Mouse (Mus musculus) CH12.LX (cell line): ENCODE measurements around the gene Slc5a4b. TPM values are rescaled to one million over a fixed set of nuclear protein-coding genes. Genes with fewer than 3 reads are reported as not detected.

Source experiments
- DNase-seq: peaks from one replicate; pipeline ENCODE4 v3.0.0-alpha.2; 2013; ENCODE audit errors: extremely low read depth
- H3K27ac ChIP-seq: 2 replicates; pipeline ENCODE4 v1.5.1; 2012; ENCODE audit warnings: low read depth, mild to moderate bottlenecking, control low read depth, moderate library complexity; ENCODE audit not compliant: insufficient read depth
- H3K27me3 ChIP-seq: replicated peaks from 2 replicates; pipeline ENCODE3; 2012; ENCODE audit warnings: inconsistent platforms
- H3K36me3 ChIP-seq, 2 experiments: replicated peaks in 1 of 2; 2 replicates each; pipeline versions ENCODE3 to v1.6.1; 2012; ENCODE audit warnings: inconsistent platforms in 1 of 2, low read length in 1 of 2, mild to moderate bottlenecking in 1 of 2, mixed read lengths in 1 of 2, moderate library complexity in 1 of 2; ENCODE audit not compliant: control insufficient read depth in 1 of 2, insufficient read depth in 1 of 2
- H3K4me1 ChIP-seq, 2 experiments: 2 replicates each; pipeline ENCODE4 v1.6.1; 2012; ENCODE audit warnings: inconsistent platforms in 1 of 2, moderate library complexity in 1 of 2; ENCODE audit not compliant: insufficient read depth in 2 of 2, control insufficient read depth in 1 of 2
- H3K4me2 ChIP-seq: 2 replicates; pipeline ENCODE4 v1.6.1; 2012; ENCODE audit warnings: low read depth, mild to moderate bottlenecking, control low read depth; ENCODE audit not compliant: poor library complexity, insufficient read depth, severe bottlenecking
- H3K4me3 ChIP-seq, 3 experiments: fragments of 150-350 bp in 1 of 3; sonication (generic) in 1 of 3; replicated peaks in 1 of 3; 2 replicates each; pipeline versions ENCODE3 to v1.5.1; 2011 to 2012; ENCODE audit warnings: low read depth in 2 of 3, low read length in 2 of 3, mild to moderate bottlenecking in 2 of 3, moderate library complexity in 2 of 3, control low read depth in 1 of 3, improper control_type of control experiment in 1 of 3, inconsistent platforms in 1 of 3, mixed read lengths in 1 of 3; ENCODE audit not compliant: poor library complexity in 1 of 3
- H3K79me2 ChIP-seq: replicated peaks from 2 replicates; pipeline ENCODE4 v1.6.1; 2012; ENCODE audit warnings: mild to moderate bottlenecking, moderate library complexity; ENCODE audit not compliant: control insufficient read depth, poor library complexity, insufficient read depth, severe bottlenecking; ENCODE audit errors: extremely low read depth
- H3K9ac ChIP-seq: 2 replicates; pipeline ENCODE4 v1.6.1; 2012; ENCODE audit warnings: low read depth, mild to moderate bottlenecking, control low read depth, moderate library complexity; ENCODE audit not compliant: insufficient read depth
- H3K9me3 ChIP-seq: replicated peaks from 2 replicates; pipeline ENCODE3; 2012; ENCODE audit warnings: low read length, inconsistent platforms, mixed read lengths
- BHLHE40 ChIP-seq: IDR thresholded peaks from 2 replicates; pipeline ENCODE4 v1.6.1; 2011; ENCODE audit warnings: mild to moderate bottlenecking, low read depth, low read length, improper control_type of control experiment
- CHD2 ChIP-seq: IDR thresholded peaks from 2 replicates; pipeline ENCODE4 v1.6.1; 2011; ENCODE audit warnings: low read length, improper control_type of control experiment
- CTCF ChIP-seq, 2 experiments: IDR thresholded peaks in 1 of 2; conservative IDR thresholded peaks in 1 of 2; 2 replicates each; pipeline ENCODE4 v1.5.1; 2011 to 2012; ENCODE audit warnings: low read depth in 2 of 2, low read length in 2 of 2, improper control_type of control experiment in 1 of 2, inconsistent platforms in 1 of 2, mild to moderate bottlenecking in 1 of 2, moderate library complexity in 1 of 2
- EP300 ChIP-seq: IDR thresholded peaks from 2 replicates; pipeline ENCODE4 v1.6.1; 2011; ENCODE audit warnings: low read length, improper control_type of control experiment
- ETS1 ChIP-seq: conservative IDR thresholded peaks from 2 replicates; pipeline ENCODE4 v1.6.1; 2012; ENCODE audit warnings: low read depth, mild to moderate bottlenecking, inconsistent platforms, low read length, improper control_type of control experiment, moderate library complexity
- IRF4 ChIP-seq: IDR thresholded peaks from 2 replicates; pipeline ENCODE4 v1.6.1; 2014; ENCODE audit warnings: low read depth, mild to moderate bottlenecking, inconsistent platforms, low read length, improper control_type of control experiment
- JUN ChIP-seq: IDR thresholded peaks from 2 replicates; pipeline ENCODE4 v1.6.1; 2011; ENCODE audit warnings: low read depth, mild to moderate bottlenecking, low read length, improper control_type of control experiment, moderate library complexity; ENCODE audit not compliant: insufficient read depth
- JUND ChIP-seq: conservative IDR thresholded peaks from 2 replicates; pipeline ENCODE4 v1.6.1; 2011; ENCODE audit warnings: low read depth, low read length, improper control_type of control experiment
- KAT2A ChIP-seq: IDR thresholded peaks from 2 replicates; pipeline ENCODE4 v1.6.1; 2012; ENCODE audit warnings: low read length, improper control_type of control experiment, inconsistent platforms; ENCODE audit not compliant: insufficient replicate concordance
- MAFK ChIP-seq: IDR thresholded peaks from 2 replicates; pipeline ENCODE4 v1.6.1; 2011; ENCODE audit warnings: low read length, improper control_type of control experiment; ENCODE audit not compliant: insufficient replicate concordance
- MAX ChIP-seq: IDR thresholded peaks from 2 replicates; pipeline ENCODE4 v1.6.1; 2011; ENCODE audit warnings: low read length, improper control_type of control experiment
- MEF2A ChIP-seq: IDR thresholded peaks from 2 replicates; pipeline ENCODE4 v1.6.1; 2014; ENCODE audit warnings: low read depth, mild to moderate bottlenecking, inconsistent platforms, low read length, improper control_type of control experiment, borderline replicate concordance
- MXI1 ChIP-seq: IDR thresholded peaks from 2 replicates; pipeline ENCODE4 v1.6.1; 2011; ENCODE audit warnings: mild to moderate bottlenecking, low read depth, low read length, improper control_type of control experiment
- MYC ChIP-seq: IDR thresholded peaks from 2 replicates; pipeline ENCODE4 v1.6.1; 2011; ENCODE audit warnings: low read depth, mild to moderate bottlenecking, improper control_type of control experiment, low read length
- NRF1 ChIP-seq: IDR thresholded peaks from 2 replicates; pipeline ENCODE4 v1.6.1; 2014; ENCODE audit warnings: low read depth, mild to moderate bottlenecking, inconsistent platforms, low read length, improper control_type of control experiment, moderate library complexity
- PAX5 ChIP-seq: IDR thresholded peaks from 2 replicates; pipeline ENCODE4 v1.6.1; 2012; ENCODE audit warnings: low read length, inconsistent platforms, mixed read lengths
- RAD21 ChIP-seq: IDR thresholded peaks from 2 replicates; pipeline ENCODE4 v1.6.1; 2011; ENCODE audit warnings: low read depth, mild to moderate bottlenecking, low read length, improper control_type of control experiment, moderate library complexity
- SIN3A ChIP-seq: IDR thresholded peaks from 2 replicates; pipeline ENCODE4 v1.6.1; 2012; ENCODE audit warnings: low read length, improper control_type of control experiment, inconsistent platforms
- TCF12 ChIP-seq: IDR thresholded peaks from 2 replicates; pipeline ENCODE4 v1.6.1; 2014; ENCODE audit warnings: low read depth, mild to moderate bottlenecking, inconsistent platforms, low read length, improper control_type of control experiment
- ZC3H11A ChIP-seq: IDR thresholded peaks from 2 replicates; pipeline ENCODE4 v1.6.1; 2012; ENCODE audit warnings: low read depth, mild to moderate bottlenecking, inconsistent platforms, low read length, improper control_type of control experiment
- ZKSCAN1 ChIP-seq: IDR thresholded peaks from 2 replicates; pipeline ENCODE4 v1.6.1; 2012; ENCODE audit warnings: low read depth, inconsistent platforms, low read length, improper control_type of control experiment, borderline replicate concordance
- ZMIZ1 ChIP-seq: IDR thresholded peaks from 2 replicates; pipeline ENCODE4 v1.6.1; 2012; ENCODE audit warnings: low read depth, mild to moderate bottlenecking, inconsistent platforms, low read length, improper control_type of control experiment
- ZNF384 ChIP-seq: IDR thresholded peaks from 2 replicates; pipeline ENCODE4 v1.6.1; 2012; ENCODE audit warnings: low read depth, low read length, improper control_type of control experiment, inconsistent platforms
- dilution Hi-C: fragments of 300-500 bp; cut with MboI; formaldehyde crosslinking; loops from 2 replicates; pipeline ENCODE4 v1.14.3; 2020; ENCODE audit warnings: low sequenced_read_pairs; ENCODE audit not compliant: extremely low pct_unique_long_range_greater_than_20kb, extremely low pct_ligation_motif_present
- in situ Hi-C: fragments of 300-500 bp; cut with MboI; formaldehyde crosslinking; loops from 3 replicates; pipeline ENCODE4 v1.14.3; 2019; ENCODE audit warnings: low sequenced_read_pairs, low pct_ligation_motif_present, low pct_unique_long_range_greater_than_20kb, mixed read lengths
- polyA plus RNA-seq: library from polyadenylated mRNA; unstranded; fragments of >175 nt; gene quantifications from 2 replicates; pipeline ENCODE4 v1.2.1, GENCODE M21; 2012; ENCODE audit warnings: low read depth; ENCODE audit not compliant: insufficient read length
- total RNA-seq, 2 experiments: library from RNA; depleted of rRNA; stranded (reverse); fragments of 300-350 nt in 1 of 2; fragments of >200 nt in 1 of 2; gene quantifications; 2 replicates each; pipeline ENCODE4 v1.2.3; 2012 to 2014

Gene Slc5a4b
- total and polyA plus RNA-seq, 3 experiments = not detected

DNA sequence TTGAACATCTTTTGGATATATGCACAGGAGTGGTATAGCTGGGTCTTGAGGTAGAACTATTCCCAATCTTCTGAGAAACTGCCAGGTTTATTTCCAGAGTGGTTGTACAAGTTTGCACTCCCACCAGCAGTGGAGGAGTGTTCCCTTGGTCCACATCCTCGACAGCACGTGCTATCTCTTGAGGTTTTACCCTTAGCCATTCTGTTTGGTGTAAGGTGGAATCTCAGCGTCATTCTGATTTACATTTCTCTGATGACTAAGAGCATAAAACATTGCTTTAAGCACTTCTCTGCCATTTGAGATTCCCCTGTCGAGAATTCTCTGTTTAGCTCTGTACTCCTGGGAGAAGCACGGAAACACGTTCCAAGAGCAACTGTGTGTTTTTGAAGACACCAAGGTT, 97.8 kb downstream of the Slc5a4b start:
- Histone ChIP-seq H3K9ac (0 out of 2 replicates have a peak overlapping the region, but pooled peaks have one; percentile 36), H3K4me3 (no peak overlapping the region), H3K79me2 (no peaks in the 10 kb centered on the region), H3K36me3 (no peaks in the 10 kb centered on the region), H3K27me3 (no peaks in the 10 kb centered on the region), H3K4me1 (peaks cover 15 to 45% of the 10 kb centered on the region in 2 experiments), H3K9me3 (peaks cover 7% of the 10 kb centered on the region), H3K4me2 (no peak overlapping the region), H3K27ac (no peak overlapping the region)
- TF ChIP-seq IRF4 (peak; percentile 30; the same call in 1 of the 2 replicates), MEF2A (peak; percentile 61; the same call in 1 of the 2 replicates), EP300 (peak; percentile 63), JUN (peak; percentile 28; the same call in 1 of the 2 replicates), ZKSCAN1 (no peak), MYC (0 out of 2 replicates have a peak, but pooled peaks have one; percentile 57), BHLHE40 (peak; percentile 94), MXI1 (no peak), MAX (peak; percentile 89), JUND (peak; percentile 67), ETS1 (peak; percentile 70), CHD2 (no peak), RAD21 (no peak), KAT2A (no peak), TCF12 (peak; percentile 37; the same call in 1 of the 2 replicates), ZMIZ1 (no peak), NRF1 (no peak)
- dilution Hi-C loops (no loop called here), in situ Hi-C loops (no loop called here)
- no peak for DNase-seq

DNA sequence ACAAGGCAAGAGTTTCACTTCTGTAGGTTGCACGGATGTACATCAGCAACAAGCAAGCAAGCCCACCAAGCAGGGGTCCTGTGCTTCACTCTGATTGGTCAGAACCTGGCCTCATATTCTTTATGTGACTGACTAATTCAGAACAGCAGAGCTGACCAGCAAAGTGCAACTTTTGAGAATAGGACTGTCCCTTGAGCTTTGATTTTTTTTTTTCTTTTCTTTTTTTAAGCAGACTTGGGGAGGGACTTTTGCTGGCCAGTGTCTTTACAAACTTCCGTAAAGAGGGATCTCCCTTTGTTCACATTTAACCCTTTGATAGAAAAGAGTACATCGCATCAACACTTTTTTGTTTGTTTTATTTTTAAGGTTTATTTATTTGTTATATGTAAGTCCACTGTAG, 100.9 kb downstream of the Slc5a4b start:
- DNase-seq = no peak
- Histone ChIP-seq H3K4me3 (no peak overlapping the region), H3K9me3 (no peaks in the 10 kb centered on the region), H3K9ac (no peak overlapping the region), H3K79me2 (no peaks in the 10 kb centered on the region), H3K4me1 (peaks cover 28 to 57% of the 10 kb centered on the region in 2 experiments), H3K4me2 (peak overlapping the region; percentile 32; the same call in 1 of the 2 replicates), H3K27me3 (no peaks in the 10 kb centered on the region), H3K27ac (peak overlapping the region; percentile 37; the same call in 1 of the 2 replicates), H3K36me3 (no peaks in the 10 kb centered on the region)
- TF ChIP-seq ZC3H11A (no peak), CTCF (conservative IDR thresholded peaks at IDR 0.05 in 1 of 2, IDR thresholded peaks at IDR 0.05 in 1 of 2; ENCODE audit: low read depth in 2 of 2, low read length in 2 of 2) (0 out of 4 replicates have a peak, but pooled peaks of 1 of the 2 experiments have one; percentile 6), PAX5 (no peak), IRF4 (peak; percentile 16; the same call in 1 of the 2 replicates), ZNF384 (peak; percentile 91), JUND (no peak), MEF2A (0 out of 2 replicates have a peak, but pooled peaks have one; percentile 3), SIN3A (no peak), MAFK (no peak)
- dilution Hi-C loops (no loop called here), in situ Hi-C loops (no loop called here)

Other genes starting within 250 kb of the Slc5a4b start
- 13.1 and 20.4 TPM in 2 replicates for gene Derl3, start 217.5 kb downstream of the Slc5a4b start, total RNA-seq (2012; rRNA removed)
- 33.9 and 36.6 TPM in 2 replicates for gene Derl3, start 217.5 kb downstream of the Slc5a4b start, total RNA-seq (2014; rRNA removed)
- 28.9 and 36.2 TPM in 2 replicates for gene Derl3, start 217.5 kb downstream of the Slc5a4b start, polyA plus RNA-seq
- gene Smarcb1, start 189.3 kb downstream of the Slc5a4b start, total RNA-seq (2012; rRNA removed) = 94.9 and 101 TPM in 2 replicates
- 76.2 and 82.3 TPM in 2 replicates for gene Smarcb1, start 189.3 kb downstream of the Slc5a4b start, total RNA-seq (2014; rRNA removed)
- 95.6 and 96.0 TPM in 2 replicates for gene Smarcb1, start 189.3 kb downstream of the Slc5a4b start, polyA plus RNA-seq
- 243 and 254 TPM in 2 replicates for gene Chchd10, start 177.8 kb downstream of the Slc5a4b start, total RNA-seq (2012; rRNA removed)
- 119 and 147 TPM in 2 replicates for gene Chchd10, start 177.8 kb downstream of the Slc5a4b start, total RNA-seq (2014; rRNA removed)
- gene Chchd10, start 177.8 kb downstream of the Slc5a4b start, polyA plus RNA-seq = 412 and 540 TPM in 2 replicates
- gene Mmp11, start 174.5 kb downstream of the Slc5a4b start, total RNA-seq (2012; rRNA removed) = 0.76 and 1.1 TPM in 2 replicates
- gene Mmp11, start 174.5 kb downstream of the Slc5a4b start, total RNA-seq (2014; rRNA removed) = not detected in 2 replicates
- gene Mmp11, start 174.5 kb downstream of the Slc5a4b start, polyA plus RNA-seq = 0.56 and 0.99 TPM in 2 replicates
- 0.21 and 0.42 TPM in 2 replicates for gene Gm867, start 170.3 kb downstream of the Slc5a4b start, total RNA-seq (2012; rRNA removed)
- not detected in 2 replicates for gene Gm867, start 170.3 kb downstream of the Slc5a4b start, total RNA-seq (2014; rRNA removed)
- gene Gm867, start 170.3 kb downstream of the Slc5a4b start, polyA plus RNA-seq = 2.6 and 3.5 TPM in 2 replicates
- gene Vpreb3, start 167.9 kb downstream of the Slc5a4b start, total RNA-seq (2012; rRNA removed) = 35.6 and 51.5 TPM in 2 replicates
- 66.3 and 90.1 TPM in 2 replicates for gene Vpreb3, start 167.9 kb downstream of the Slc5a4b start, total RNA-seq (2014; rRNA removed)
- gene Vpreb3, start 167.9 kb downstream of the Slc5a4b start, polyA plus RNA-seq = 104 and 135 TPM in 2 replicates
- gene Gm5134, start 156.4 kb downstream of the Slc5a4b start, total RNA-seq (2012; rRNA removed) = 0.84 and 1.6 TPM in 2 replicates
- gene Gm5134, start 156.4 kb downstream of the Slc5a4b start, total RNA-seq (2014; rRNA removed) = 0.40 and 0.45 TPM in 2 replicates
- gene Gm5134, start 156.4 kb downstream of the Slc5a4b start, polyA plus RNA-seq = 0.34 and 1.0 TPM in 2 replicates
- gene Zfp280b, start 78.3 kb downstream of the Slc5a4b start, total RNA-seq (2012; rRNA removed) = 24.4 and 26.6 TPM in 2 replicates
- gene Zfp280b, start 78.3 kb downstream of the Slc5a4b start, total RNA-seq (2014; rRNA removed) = 15.2 and 19.0 TPM in 2 replicates
- 30.4 and 36.6 TPM in 2 replicates for gene Zfp280b, start 78.3 kb downstream of the Slc5a4b start, polyA plus RNA-seq
- gene Slc5a4a, start 36.5 kb upstream of the Slc5a4b start, total RNA-seq (2012; rRNA removed) = 0.04 TPM in 1 of 2 replicates, not detected in the other
- not detected in 2 replicates for gene Slc5a4a, start 36.5 kb upstream of the Slc5a4b start, total RNA-seq (2014; rRNA removed)
- not detected in 2 replicates for gene Slc5a4a, start 36.5 kb upstream of the Slc5a4b start, polyA plus RNA-seq
- gene Prmt2, start 126.9 kb upstream of the Slc5a4b start, total RNA-seq (2012; rRNA removed) = 11.3 and 14.4 TPM in 2 replicates
- gene Prmt2, start 126.9 kb upstream of the Slc5a4b start, total RNA-seq (2014; rRNA removed) = 6.1 and 6.4 TPM in 2 replicates
- 14.9 and 15.0 TPM in 2 replicates for gene Prmt2, start 126.9 kb upstream of the Slc5a4b start, polyA plus RNA-seq
- gene S100b, start 142.9 kb upstream of the Slc5a4b start, total RNA-seq (2012; rRNA removed) = not detected in 2 replicates
- not detected in 2 replicates for gene S100b, start 142.9 kb upstream of the Slc5a4b start, total RNA-seq (2014; rRNA removed)
- gene S100b, start 142.9 kb upstream of the Slc5a4b start, polyA plus RNA-seq = not detected in 2 replicates
- gene Dip2a, start 234.3 kb upstream of the Slc5a4b start, total RNA-seq (2012; rRNA removed) = 1.4 and 2.4 TPM in 2 replicates
- gene Dip2a, start 234.3 kb upstream of the Slc5a4b start, total RNA-seq (2014; rRNA removed) = 0.73 and 0.97 TPM in 2 replicates
- gene Dip2a, start 234.3 kb upstream of the Slc5a4b start, polyA plus RNA-seq = 1.5 TPM in 2 replicates